Comparison of ENCODE assay signal across 8 mouse cellular contexts in the genomic region with DNA sequence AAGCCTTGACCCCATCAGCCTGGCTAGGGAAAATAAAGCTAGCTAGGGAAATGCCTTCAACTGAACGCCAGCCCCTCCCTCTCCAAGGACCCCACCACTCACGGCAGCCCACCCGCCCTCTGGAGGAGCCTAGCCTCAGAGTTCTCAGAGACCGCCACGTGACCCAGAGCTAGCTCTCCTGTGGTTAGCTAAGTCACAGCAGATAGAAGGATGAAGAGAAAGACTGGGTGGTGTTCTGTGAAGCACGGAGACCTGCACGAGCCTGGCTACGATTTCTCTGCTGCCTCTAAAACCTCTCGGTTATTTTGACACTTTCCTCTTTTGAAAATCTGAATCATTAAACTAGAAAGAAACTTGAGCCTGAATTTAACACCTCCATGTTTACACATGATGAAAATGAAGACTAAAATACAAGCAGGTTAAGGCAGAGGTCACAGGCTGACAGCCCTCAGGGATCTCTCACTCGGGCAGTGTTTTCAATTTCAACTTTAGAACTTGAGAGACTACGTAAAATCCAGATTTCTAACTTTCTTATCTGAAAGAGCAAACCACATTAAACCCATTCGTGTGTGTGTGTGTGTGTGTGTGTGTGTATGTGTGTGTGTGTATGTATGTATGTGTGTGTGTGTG. TPM values are rescaled to one million over a fixed set of nuclear protein-coding genes. Genes with fewer than 3 reads are reported as not detected.
A peak's percentile ranks its signal among the peaks of the same experiment; 100 is the strongest.
DNase-seq lines count a peak whose midpoint lies in the region; ATAC-seq and TF ChIP-seq lines count a peak whose summit lies in the region.

No protein-coding gene starts in this region.

- H3K36me3 ChIP-seq in kidney, postnatal 0 days (ENCODE audit: insufficient read depth, low read length) = 0 out of 2 replicates have a peak, but pooled peaks cover 4% of the 10 kb centered on the region
- H3K36me3 ChIP-seq in kidney, adult 2 months (ENCODE audit: control insufficient read depth, insufficient read depth, low read length) = no peaks in the 10 kb centered on the region
- 0 out of 2 replicates have a peak, but pooled peaks cover 6% of the 10 kb centered on the region for H3K36me3 ChIP-seq in limb, embryonic 13.5 days
- H3K36me3 ChIP-seq in thymus, adult 2 months (ENCODE audit: control insufficient read depth, insufficient read depth, low read length) = peaks cover 5% of the 10 kb centered on the region; the same call in 1 of the 2 replicates

- H3K27ac ChIP-seq in kidney, postnatal 0 days = no peak overlapping the region
- H3K27ac ChIP-seq in kidney, adult 2 months (ENCODE audit: insufficient read depth, low read depth, low read length) = no peak overlapping the region
- H3K27ac ChIP-seq in limb, embryonic 13.5 days = peak overlapping the region; percentile 6; the same call in 1 of the 2 replicates
- H3K27ac ChIP-seq in thymus, adult 2 months (ENCODE audit: control insufficient read depth, insufficient read depth, low read length) = peak overlapping the region; percentile 71

- TF ChIP-seq CTCF in kidney, postnatal 0 days (IDR thresholded peaks at IDR 0.05; ENCODE audit: low read depth) = no peak
- TF ChIP-seq CTCF in kidney, adult 2 months (conservative IDR thresholded peaks at IDR 0.05; ENCODE audit: insufficient read depth, insufficient read length, low read depth, low read length) = no peak
- TF ChIP-seq CTCF in thymus, adult 2 months (IDR thresholded peaks at IDR 0.05; ENCODE audit: borderline replicate concordance, control insufficient read depth, extremely low read depth, insufficient read depth, low read length, poor library complexity) = no peak

- WGBS in kidney, postnatal 0 days = 16% methylated on average over 12 of the region's 12 CpGs
- 48% methylated on average over 12 of the region's 12 CpGs for WGBS in kidney, adult 2 months
- WGBS in limb, embryonic 13.5 days = 16% methylated on average over 12 of the region's 12 CpGs
- WGBS in thymus, adult 2 months = 2% methylated on average over 12 of the region's 12 CpGs

- 0 out of 2 replicates have a peak overlapping the region, but pooled peaks have one; percentile 4 for H3K9ac ChIP-seq in kidney, postnatal 0 days (ENCODE audit: low read depth, low read length)
- no peak overlapping the region for H3K9ac ChIP-seq in limb, embryonic 13.5 days

- no peaks in the 10 kb centered on the region for H3K9me3 ChIP-seq in kidney, postnatal 0 days (replicated peaks; ENCODE audit: low read length)
- H3K9me3 ChIP-seq in limb, embryonic 13.5 days = no peaks in the 10 kb centered on the region

- no peaks in the 10 kb centered on the region for H3K4me1 ChIP-seq in kidney, postnatal 0 days (replicated peaks; ENCODE audit: insufficient read depth, low read length)
- H3K4me1 ChIP-seq in kidney, adult 2 months (ENCODE audit: control insufficient read depth, insufficient read depth, low read length) = no peaks in the 10 kb centered on the region
- H3K4me1 ChIP-seq in limb, embryonic 13.5 days = peaks cover 20% of the 10 kb centered on the region
- peaks cover 15% of the 10 kb centered on the region for H3K4me1 ChIP-seq in thymus, adult 2 months (replicated peaks; ENCODE audit: control insufficient read depth, insufficient read depth, low read length)

- no peak for TF ChIP-seq POLR2A in kidney, adult 2 months (IDR thresholded peaks at IDR 0.05; ENCODE audit: low read depth, low read length)
- no peak for TF ChIP-seq POLR2A in thymus, adult 2 months (IDR thresholded peaks at IDR 0.05; ENCODE audit: control insufficient read depth, extremely low read depth, insufficient read depth, low read length, poor library complexity)

- no peak overlapping the region for H3K4me3 ChIP-seq in kidney, postnatal 0 days (replicated peaks; ENCODE audit: low read depth, low read length)
- no peak overlapping the region for H3K4me3 ChIP-seq in kidney, adult 2 months (ENCODE audit: insufficient read depth, low read depth, low read length)
- no peak overlapping the region for H3K4me3 ChIP-seq in limb, embryonic 13.5 days
- peak overlapping the region; percentile 31; the same call in 1 of the 2 replicates for H3K4me3 ChIP-seq in thymus, adult 2 months (ENCODE audit: control insufficient read depth, insufficient read depth, low read length)

- peak; percentile 51 for DNase-seq in kidney, postnatal 0 days (ENCODE audit: low spot score)
- DNase-seq in kidney, adult 2 months = no peak
- DNase-seq in embryo, embryonic 11 days = peak; percentile 77
- peak; percentile 75 for DNase-seq in thymus, adult 2 months
- DNase-seq in layer of hippocampus, postnatal 25 days (ENCODE audit: extremely low spot score in 1 of 2, low spot score in 1 of 2) = no peak
- no peak for DNase-seq in layer of hippocampus, adult 8-10 months (ENCODE audit: low spot score in 2 of 2)
- no peak for DNase-seq in adrenal gland, postnatal 10 days

- H3K27me3 ChIP-seq in kidney, postnatal 0 days (ENCODE audit: insufficient read depth, low read length) = no peaks in the 10 kb centered on the region
- H3K27me3 ChIP-seq in kidney, adult 2 months (replicated peaks; ENCODE audit: control insufficient read depth, insufficient read depth, low read length) = no peaks in the 10 kb centered on the region
- H3K27me3 ChIP-seq in limb, embryonic 13.5 days = no peaks in the 10 kb centered on the region
- no peaks in the 10 kb centered on the region for H3K27me3 ChIP-seq in thymus, adult 2 months (ENCODE audit: control insufficient read depth, insufficient read depth, low read length)

- 0 out of 2 replicates have a peak, but pooled peaks have one; percentile 37 for ATAC-seq in kidney, postnatal 0 days (replicated peaks; ENCODE audit: low FRiP score, low read depth)
- ATAC-seq in limb, embryonic 13.5 days (ENCODE audit: low FRiP score, low read depth) = no peak

- no peak overlapping the region for H3K4me2 ChIP-seq in kidney, postnatal 0 days (ENCODE audit: low read length)
- H3K4me2 ChIP-seq in limb, embryonic 13.5 days (replicated peaks) = peak overlapping the region; percentile 26; the same call in 1 of the 2 replicates

RNA-seq across cellular contexts. Expression of gene Crtc3, which starts 8.3 kb away (rescaled TPM):
- polyA plus RNA-seq in kidney, postnatal 0 days (2015; fragmentation: Nextera tagmentation; extraction: Ambion mirVana) = 18.5 and 18.9 TPM in 2 replicates
- polyA plus RNA-seq in kidney, adult 2 months (2012; rRNA removed) = 13.2 and 13.3 TPM in 2 replicates
- polyA plus RNA-seq in limb, embryonic 13.5 days (2015; fragmentation: Nextera tagmentation; extraction: Ambion mirVana) = 23.9 and 24.5 TPM in 2 replicates
- polyA plus RNA-seq in thymus, adult 2 months (2012; rRNA removed) = 40.3 and 43.6 TPM in 2 replicates
- total RNA-seq in layer of hippocampus, postnatal 25 days (2021) = 10 to 100 TPM; 15.5 to 24.9 TPM
- total RNA-seq in layer of hippocampus, adult 8-10 months (2022) = 10 to 100 TPM; 20.5 to 24.6 (median 21.8) TPM
- total RNA-seq in adrenal gland, postnatal 10 days (2021) = 10 to 100 TPM; 19.0 to 26.8 TPM

Comparison
In these comparisons a context has a peak if more than half of its experiments do, and no peak if none do; other contexts are left out.
1. DNase-seq: peak in kidney, postnatal 0 days (single experiment), embryo, embryonic 11 days (single experiment) and thymus, adult 2 months (single experiment); none in kidney, adult 2 months (single experiment), layer of hippocampus, postnatal 25 days (0 of 2), layer of hippocampus, adult 8-10 months (0 of 2) and adrenal gland, postnatal 10 days (single experiment).
2. H3K27ac ChIP-seq: peak in limb, embryonic 13.5 days (single experiment) and thymus, adult 2 months (single experiment); none in kidney, postnatal 0 days (single experiment) and kidney, adult 2 months (single experiment).